Mouse (Mus musculus) C2C12 (cell line): ENCODE measurements at regions not wholly inside any gene's neighbourhood (a gene's known extent, or its start where the extent isn't known, plus 50 kb on each side); places are given as distances from the start of the nearest gene placed in this dataset.

ENCODE experiments used
- CEBPB ChIP-seq: IDR thresholded peaks from one replicate; pipeline ENCODE4 v1.6.1; 2011; ENCODE audit warnings: low read depth, mild to moderate bottlenecking, control low read depth, moderate library complexity
- CTCF ChIP-seq: IDR thresholded peaks from one replicate; pipeline ENCODE4 v1.5.1; 2011; ENCODE audit not compliant: control insufficient read depth, insufficient read depth, insufficient read length
- FOSL1 ChIP-seq: IDR thresholded peaks from one replicate; pipeline ENCODE4 v1.8.0; 2011; ENCODE audit warnings: mild to moderate bottlenecking, low read length; ENCODE audit not compliant: poor library complexity, insufficient read depth, severe bottlenecking
- MAX ChIP-seq: IDR thresholded peaks from one replicate; pipeline ENCODE4 v1.6.1; 2011; ENCODE audit warnings: mild to moderate bottlenecking, control low read depth
- MYOD1 ChIP-seq: IDR thresholded peaks from one replicate; pipeline ENCODE4 v1.6.1; 2011; ENCODE audit warnings: low read depth; ENCODE audit not compliant: control insufficient read depth, insufficient read length
- MYOG ChIP-seq: IDR thresholded peaks from one replicate; pipeline ENCODE4 v1.6.1; 2011; ENCODE audit not compliant: control insufficient read depth, insufficient read length; ENCODE audit errors: extremely low read depth
- USF1 ChIP-seq: IDR thresholded peaks from one replicate; pipeline ENCODE4 v1.6.1; 2011; ENCODE audit warnings: low read depth, mild to moderate bottlenecking, control low read depth, moderate library complexity

GRCm38 (mm10) chr17:88270896-88271295 is 169.6 kb upstream of the Foxn2 start:
- TF ChIP-seq CTCF (no peak), MYOD1 (no peak), FOSL1 (no peak), USF1 (no peak), MYOG (no peak), MAX (no peak), CEBPB (no peak)
